Mouse (Mus musculus): Measurements from ENCODE around the gene Myh10.

Myh10 gene

DNA sequence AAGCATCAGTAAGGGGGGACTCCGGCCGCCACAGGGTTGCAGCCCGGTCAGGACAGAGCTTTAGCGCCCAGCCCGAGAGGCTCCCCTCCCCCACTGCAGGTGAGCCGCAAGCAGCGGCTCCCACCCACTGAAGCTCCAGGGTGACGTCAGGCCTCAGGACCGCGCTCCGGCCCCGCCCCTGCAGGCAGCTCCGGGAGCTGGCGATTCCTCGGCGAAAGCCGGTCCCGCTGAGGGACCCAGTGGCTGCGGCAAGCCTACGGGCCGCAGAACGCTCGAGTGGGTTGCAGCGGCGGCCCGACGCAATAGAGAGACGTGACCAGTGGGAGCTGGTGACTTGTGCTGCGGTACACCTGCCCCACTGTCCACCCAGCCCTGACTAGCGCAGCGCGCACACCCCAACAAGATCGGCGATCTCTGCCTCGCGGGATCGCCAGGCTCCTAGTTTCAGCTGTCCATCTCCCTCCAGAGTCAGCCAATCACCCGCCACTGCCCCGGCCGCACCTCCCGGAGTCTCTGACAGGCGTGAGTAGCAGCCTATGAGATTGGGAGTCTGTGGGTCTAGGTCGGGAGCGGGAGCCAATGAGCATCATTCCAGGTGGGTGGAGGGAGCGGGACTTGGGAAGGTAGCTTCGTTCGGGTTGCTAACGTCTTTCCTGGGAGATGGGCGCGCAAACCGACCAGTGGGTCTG, at the start of gene Myh10:
TSS of gene Myh10 (plus strand) at position 239 of the 689 bp plus-strand sequence.
- DNase-seq (ENCODE audit: low spot score in 2 of 2), result peak; percentile 99

DNA sequence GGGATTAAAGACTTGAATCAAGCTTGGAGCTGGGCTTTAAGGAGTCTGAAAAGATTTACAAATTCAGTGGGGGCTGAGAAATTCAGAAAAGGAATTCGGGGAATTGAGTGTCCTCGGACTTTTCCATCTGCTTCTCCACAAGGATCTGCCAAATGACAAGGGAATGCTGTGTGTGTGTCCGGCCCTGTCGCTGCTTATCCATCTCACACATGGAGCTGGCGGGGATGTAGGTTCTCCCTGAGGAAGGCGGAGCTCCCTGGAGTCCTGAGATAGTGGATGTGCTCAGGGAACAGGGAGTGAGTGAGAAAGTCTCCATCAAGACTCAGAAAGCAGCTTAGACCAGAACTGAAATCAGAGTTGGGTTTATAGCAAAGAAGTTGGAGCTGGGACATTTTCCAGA, 46.6 kb upstream of the Myh10 start:
- DNase-seq (ENCODE audit: low spot score in 2 of 2), result peak in 1 of 2 experiments; percentile 21

DNA sequence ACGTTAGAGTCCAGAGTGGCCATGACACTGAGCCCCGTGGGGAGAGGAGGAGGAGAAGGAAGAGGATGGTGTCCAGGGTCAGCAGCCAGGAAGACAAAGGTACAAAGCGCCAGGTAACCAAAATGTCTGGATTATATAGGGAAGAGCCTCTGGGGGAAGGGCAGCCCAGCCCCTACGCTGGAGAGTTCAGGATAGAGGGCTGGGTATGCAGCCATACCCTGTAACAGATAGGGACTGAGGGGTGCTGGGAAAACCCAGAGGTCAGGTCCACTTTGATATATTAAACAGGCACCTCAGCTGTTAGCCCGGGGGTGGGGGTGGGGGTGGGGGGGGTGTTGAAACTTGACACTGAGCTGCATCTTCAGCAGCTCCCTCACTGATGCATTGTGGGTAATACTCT, 43.6 kb upstream of the Myh10 start:
- no peak for DNase-seq (ENCODE audit: low spot score in 2 of 2)

DNA sequence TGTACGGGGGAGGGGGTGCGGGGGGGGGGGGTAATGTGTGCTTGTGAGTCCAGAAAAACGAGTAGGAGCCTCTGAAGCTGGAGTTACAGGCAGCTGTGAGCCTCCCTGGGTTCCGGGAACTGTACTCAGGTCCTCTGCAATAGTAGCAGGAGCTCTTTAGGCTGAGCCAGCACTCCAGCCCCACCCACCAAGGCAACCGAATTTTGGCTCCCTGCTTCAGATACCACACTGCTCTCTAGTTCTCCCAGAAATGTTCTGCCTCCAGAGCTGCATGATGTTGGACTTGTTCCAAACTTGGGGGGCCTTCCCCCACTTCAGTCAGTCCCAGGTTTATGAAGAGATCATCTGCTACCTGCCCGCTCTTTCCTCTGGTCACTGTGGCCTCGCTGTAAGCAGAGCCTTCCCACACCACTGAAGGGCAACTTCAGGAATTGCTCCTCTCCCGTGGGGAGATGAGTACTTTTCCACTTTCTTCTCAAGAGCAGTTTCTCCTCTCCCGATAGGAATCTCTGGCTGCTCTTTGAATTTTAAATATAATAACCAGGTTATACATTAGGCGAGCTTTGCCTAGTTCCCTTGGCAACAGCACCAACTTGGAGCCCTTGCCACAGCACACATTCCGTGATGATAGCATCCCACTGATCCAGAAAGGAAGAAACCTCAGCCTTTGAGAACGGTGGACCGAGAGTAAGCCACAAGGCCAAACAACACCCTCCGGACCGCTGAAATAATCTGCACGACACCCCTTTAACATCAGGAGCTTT, 42.8 kb upstream of the Myh10 start:
- no peak for DNase-seq (ENCODE audit: low spot score in 2 of 2)

DNA sequence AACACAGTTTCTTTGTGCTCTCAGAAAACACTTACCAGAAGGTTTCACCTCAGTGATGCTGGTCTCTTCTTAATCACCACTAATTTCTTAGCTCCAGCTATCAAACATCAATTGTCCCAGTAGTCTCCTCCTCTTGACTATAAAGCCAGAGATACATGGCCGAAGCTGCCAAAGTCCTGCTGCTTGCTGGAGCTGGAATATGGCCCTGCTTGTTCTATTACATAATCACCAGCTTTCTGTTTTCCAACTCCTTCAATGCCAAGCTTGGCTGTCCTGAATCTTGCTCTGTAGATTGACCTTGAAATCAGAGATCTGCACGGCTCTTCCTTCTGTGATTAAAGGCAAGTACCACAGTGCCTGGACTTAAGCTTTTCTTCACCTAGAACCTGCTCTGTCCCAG, 39.8 kb upstream of the Myh10 start:
- DNase-seq (ENCODE audit: low spot score in 2 of 2), result peak; percentile 17 to 45

DNA sequence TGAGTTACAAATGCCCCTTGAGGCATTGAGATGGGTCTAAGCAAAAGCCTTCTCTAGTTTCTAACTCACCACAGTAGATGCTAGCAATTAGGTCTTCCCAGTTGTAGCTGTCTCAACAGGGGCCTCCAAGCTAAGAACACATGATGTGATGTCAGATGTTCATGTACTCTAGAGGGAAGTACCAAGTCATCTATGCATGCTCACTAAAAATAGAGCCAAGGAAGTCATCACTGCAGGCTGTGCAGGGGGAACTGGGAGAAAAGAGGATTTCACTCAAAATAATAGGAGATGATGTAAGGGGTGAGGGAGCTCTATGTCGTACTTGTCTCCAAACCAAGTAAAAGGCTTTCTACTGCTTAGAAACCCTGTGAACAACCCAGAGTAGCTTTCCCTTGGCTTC, 35.8 kb upstream of the Myh10 start:
- peak in 1 of 2 experiments; percentile 25 for DNase-seq (ENCODE audit: low spot score in 2 of 2)

DNA sequence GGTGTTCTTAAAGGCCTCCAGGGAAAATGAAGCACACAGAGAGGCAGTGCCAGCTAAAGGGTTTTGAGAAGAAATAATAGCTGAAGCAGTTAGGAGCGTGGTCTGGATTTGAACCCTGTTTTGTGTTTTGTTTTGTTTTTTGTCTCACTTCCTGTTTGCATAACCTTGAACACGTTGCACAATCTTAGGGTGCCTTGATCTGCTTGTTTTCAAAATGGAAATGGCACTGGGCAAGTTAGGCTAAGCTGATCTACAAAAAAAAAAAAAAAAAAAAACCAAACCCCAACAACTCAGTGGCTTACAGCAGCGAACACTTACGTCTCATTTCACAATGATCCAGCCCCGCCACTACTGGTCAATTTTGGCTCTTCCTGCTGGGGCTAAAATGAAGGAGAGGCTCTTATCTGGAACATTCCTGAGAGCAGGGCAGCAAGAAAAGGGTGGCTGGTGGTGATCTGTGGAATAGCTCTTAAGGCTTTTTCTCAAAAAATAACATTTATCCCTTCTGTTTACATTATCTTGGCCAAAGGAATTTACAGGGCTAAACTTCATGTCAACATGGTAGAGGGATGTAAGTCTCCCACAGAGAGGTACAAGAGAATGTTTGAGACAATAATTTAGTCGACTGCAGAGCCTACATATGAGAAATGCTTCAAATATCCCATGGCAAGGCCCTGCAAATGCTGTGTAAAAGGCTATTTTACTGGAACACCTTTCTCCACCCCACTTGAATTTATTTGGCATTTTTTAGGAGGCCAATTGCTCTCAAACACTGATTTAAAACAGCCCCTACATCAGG, 34.3 kb upstream of the Myh10 start:
- DNase-seq (ENCODE audit: low spot score in 2 of 2), result no peak

DNA sequence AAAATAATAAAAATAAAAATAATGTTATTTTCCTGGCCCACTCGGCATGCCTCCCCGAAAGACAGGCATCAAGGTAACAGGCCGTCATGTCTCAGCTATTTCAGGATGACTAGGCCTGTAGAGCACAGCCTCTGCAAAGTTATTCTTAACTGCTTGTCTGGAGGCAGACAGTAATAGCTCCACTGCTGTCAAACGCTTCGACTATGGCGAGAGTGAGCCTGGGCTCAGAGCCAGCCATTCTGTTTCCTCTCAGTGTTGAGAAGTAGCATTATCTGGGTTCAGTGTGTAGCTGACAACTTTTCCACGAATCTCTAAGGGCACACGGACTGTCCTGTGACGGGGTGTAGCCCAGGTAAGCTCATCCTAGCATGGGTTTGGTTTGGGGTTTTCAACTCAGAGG, 33.5 kb upstream of the Myh10 start:
- DNase-seq (ENCODE audit: low spot score in 2 of 2), result peak; percentile 56 to 76

DNA sequence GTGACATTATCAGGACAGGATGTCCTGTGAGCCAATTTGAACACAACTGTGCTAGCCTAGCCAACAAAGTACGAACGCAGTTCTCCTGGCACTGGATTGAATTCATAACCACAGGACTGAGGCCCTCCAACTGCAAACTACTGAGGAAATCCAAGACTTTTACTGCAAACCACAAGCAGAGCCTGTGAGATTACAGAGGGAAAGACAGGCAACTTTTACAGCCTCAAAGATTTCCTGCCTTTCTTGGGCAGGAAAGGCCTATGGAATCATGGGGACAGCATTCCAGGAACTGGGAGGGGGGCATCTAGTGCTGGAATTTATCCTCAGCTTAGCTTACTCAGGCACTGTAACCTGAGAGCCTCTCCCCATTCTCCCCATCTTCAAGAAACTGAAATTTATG, 26.0 kb upstream of the Myh10 start:
- DNase-seq (ENCODE audit: low spot score in 2 of 2), result peak; percentile 24 to 56

DNA sequence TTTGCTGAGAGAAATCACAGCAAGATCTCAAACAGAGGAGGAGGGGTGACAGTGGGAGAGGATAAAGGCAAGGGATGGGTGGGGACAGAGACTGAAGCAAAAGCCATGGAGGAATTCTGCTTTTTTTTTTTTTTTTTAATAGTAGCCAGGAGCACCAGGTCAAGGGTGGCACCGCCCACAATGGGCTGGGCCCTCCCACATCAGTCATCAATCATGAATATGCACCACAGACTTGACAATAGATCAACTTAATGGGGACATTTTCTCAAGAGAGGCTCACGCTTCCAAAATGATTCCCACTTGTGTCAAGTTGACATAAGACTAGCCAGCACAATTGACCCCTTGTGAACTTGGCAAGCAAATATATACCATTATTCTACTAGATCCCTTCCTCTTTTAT, 25.1 kb upstream of the Myh10 start:
- DNase-seq (ENCODE audit: low spot score in 2 of 2), result no peak

DNA sequence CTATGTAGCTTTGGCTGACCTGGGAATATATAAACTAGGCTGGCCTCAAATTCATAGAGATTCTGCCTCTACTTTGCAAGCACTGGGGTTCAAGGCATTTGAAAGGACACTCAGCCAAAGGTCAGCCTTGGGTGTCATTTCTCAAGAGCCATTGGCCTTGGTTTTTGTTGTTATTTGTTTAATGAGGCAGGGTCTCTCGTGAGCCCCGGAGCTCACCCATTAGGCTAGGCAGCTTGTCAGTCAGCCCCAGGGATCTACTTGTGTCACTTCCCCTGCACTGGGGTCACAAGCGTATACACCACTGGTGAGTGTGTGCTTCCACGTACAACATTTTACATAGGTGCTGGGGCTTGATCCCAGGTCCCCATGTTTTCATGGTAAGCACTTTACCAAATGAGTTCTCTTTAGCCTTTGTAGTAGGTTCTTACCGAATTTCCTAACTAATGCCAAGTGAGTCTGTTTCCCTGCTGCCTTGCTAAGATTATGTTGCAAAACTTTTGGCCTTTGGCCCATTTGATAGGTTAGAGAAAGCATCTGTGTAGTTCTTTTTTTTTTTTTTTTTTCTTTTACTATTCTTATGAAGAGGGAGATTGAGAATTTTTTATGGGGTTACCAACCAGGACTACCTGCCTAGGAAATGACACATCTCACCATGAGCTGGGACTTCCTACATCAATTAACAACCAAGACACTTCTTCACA, 18.9 kb upstream of the Myh10 start:
- DNase-seq (ENCODE audit: low spot score in 2 of 2), result no peak

DNA sequence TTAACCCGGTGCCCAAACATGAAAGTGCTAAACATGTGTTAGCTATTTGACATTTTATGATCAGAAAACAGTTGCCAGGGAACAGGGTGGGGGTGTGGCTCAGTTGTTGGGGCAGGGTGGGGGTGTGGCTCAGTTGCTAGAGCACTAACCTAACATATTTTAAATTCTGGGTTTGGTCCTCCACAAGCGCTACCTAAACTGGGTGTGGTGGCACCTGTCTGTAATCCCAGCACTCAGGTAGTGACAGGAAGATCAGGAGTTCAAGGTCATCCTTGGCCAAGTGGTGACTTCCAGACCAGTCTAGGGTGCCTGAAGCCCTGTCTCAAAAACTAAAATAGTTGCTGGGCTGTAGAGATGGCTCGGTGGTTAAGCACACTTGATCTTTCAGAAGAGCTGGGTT, 17.3 kb upstream of the Myh10 start:
- no peak for DNase-seq (ENCODE audit: low spot score in 2 of 2)

DNA sequence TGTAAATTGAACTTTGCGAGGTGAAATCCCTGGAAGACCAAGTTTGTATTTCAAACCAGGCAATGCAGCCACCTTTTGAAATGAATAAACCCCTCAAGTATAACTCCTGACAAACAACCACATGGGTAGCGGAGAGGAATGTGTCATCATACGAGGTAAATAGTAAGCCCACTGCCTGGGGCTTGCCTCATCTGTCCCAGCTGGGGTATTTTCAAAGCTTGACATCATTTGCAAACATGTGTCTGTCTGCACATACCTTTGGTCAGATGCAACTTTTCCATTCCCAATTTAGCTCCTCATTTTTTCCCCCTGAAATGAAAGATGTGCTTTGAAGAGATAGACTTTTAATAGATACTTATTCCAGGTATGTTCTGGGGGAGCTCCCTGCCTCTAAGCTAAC, 16.7 kb upstream of the Myh10 start:
- no peak for DNase-seq (ENCODE audit: low spot score in 2 of 2)

DNA sequence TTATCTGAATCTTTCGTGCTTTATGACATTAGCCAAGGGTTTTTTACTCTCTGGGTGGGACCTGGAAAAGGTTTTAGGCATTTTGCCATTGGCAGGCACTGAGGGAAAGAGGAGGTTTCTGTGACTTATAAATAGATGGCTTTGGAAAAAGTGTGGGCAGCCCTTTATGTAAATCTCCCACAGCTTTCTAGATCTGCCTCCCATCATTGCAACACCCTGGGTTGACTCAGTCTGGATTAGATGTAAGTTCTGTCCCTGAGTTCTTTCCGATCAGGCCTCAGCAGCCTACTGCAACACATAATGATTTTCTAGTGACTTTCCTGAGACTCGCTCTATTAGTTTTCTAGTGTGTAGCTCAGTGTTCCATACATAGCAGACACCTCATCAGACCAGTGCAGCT, 16.1 kb upstream of the Myh10 start:
- no peak for DNase-seq (ENCODE audit: low spot score in 2 of 2)

DNA sequence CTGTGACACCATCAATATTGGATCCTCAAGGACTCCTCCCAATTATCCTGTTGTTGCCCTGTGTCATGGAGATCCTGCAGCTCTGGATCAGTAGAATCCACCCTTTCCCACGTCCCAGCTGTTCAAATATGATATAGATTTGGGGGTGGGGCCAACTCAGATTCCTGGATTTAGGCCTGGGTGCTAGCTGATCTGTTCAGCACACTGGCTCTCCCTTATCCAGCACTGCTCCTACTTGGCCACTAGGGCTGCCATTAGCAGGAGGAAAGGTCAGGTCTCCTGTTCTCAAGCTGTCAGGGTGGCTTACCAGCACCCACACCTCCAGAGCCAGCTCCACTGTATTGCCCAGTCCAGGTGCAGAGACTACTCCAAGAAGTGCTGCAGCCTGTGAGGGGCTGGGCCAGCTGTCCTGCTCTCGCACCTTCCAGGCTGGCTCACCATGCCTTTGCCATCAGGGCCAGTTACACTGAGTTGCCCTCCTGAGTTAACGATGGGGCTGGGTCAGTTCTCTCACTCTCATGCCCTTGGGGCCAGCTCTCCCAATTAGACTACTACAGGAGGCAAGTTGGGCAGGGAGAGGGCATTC, 10.0 kb upstream of the Myh10 start:
- no peak for DNase-seq (ENCODE audit: low spot score in 2 of 2)

DNA sequence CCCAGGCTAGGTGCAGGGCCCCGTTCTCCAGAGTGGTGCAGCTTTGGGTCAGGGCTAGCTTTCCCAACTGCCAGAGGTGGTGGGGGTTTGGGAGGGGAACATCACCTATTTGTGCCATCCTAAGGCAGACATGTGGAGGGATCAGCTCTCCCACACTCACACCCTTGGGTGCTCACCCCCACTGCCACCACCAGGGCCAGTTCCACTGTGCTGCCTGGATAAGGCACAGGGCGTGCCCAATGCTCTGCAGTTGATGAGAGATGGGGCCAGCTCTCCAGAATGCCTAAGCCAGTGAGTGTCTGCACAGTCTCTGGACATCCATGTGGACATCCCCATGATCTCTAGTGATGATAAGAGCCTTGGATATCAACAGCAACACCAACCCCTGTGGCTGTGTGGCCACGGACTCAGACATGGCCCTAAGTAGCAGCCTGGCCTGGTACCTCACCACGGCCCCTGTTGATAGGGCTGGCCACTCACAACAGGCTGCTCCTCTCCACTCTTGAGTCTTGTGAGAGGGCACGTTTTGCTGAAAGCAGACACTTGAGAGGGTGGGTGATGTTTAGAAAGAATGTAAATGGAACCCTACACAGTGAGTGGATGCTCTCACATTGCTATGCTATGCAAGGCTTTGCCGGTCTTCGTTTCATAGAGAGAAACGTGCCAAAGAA, 9.1 kb upstream of the Myh10 start:
- DNase-seq (ENCODE audit: low spot score in 2 of 2), result no peak

DNA sequence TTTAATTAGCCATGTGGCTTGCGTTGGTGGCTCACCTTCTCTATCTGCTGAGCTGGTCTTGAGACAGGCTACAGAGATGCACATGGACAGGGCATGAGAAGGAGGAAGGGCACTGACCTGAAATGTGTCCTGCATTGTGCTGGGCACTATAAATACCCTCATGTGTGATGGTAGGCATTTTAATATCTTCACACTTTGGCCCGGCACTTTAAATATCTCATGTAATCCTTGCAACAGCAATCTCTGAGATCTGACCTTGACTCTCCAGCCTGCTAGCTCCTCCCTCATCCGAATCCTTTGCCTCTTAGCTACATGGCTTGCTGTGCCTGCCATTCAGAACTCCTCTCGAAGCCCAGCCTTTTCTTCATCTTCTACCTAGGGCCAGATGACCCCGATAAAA, 5.4 kb upstream of the Myh10 start:
- no peak for DNase-seq (ENCODE audit: low spot score in 2 of 2)

DNA sequence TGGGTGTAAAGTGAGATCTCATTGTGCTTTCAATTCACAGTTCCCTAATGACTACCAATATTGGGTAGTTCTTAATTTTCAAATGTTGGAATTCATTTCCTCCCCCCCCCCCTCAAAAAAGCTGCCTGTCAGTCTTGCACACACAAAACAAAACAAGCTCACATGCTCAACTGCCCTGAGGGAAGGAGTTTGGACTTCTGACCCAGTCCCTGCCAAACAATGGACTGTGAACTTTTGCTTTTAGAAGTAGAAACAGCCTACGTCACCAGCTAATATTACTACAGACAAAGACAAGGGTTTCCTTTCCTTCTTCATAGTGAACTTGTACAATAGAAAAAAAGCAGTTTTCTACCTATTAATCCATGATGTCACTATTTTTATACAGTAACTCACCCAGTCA, 2.1 kb upstream of the Myh10 start:
- DNase-seq (ENCODE audit: low spot score in 2 of 2), result peak in 1 of 2 experiments; percentile 13

DNA sequence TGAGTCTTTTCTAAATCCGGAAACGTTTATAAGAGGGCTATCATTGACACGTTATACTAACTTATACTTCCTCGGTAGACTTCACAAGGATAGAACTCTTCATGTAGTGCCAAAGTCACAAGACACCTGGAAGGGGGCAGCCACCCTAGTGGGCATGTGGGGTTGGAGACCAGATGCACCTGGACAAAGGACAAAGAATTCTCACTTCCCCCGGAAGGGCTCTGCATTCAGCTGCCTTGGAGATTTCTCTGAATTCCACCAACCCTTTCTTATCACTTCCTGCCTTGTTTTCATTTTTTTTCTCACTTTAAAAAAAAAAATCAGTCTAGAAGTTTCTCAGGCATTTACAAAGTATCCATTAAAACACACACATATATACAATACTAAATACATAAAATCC, 894 bp upstream of the Myh10 start:
- no peak for DNase-seq (ENCODE audit: low spot score in 2 of 2)

DNA sequence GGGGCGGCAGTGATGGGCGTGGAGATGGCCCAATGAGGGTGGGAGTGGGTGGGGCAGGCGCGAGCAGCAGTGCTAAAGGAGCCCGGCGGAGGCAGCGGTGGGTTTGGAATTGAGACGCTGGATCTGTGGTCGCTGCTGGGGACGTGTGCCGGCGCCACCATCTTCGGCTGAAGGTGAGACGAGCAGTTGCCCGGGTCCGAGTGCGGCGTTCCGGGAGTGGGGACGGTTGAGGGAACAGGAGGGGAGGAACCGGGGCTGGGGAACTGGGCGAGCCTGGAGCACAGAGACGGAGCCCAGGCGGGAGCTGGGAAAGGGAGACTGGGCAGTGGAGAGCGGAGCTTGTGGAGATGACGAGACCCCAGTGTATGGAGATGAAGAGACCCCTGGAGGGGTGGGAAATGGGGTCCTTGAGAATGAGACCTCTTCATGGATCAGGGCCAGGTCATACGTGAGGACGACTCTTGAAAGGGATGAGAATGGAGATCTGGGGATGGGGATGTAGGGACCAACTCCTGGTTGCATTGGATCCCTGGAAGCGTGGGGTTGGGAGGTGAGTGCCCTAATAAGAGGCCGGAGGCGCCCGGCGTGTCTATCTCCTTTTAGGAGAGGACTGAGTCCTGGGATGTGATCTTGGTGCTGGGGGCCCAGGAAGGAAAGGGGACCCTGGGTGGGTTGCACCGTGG, 792 bp downstream of the Myh10 start:
- DNase-seq (ENCODE audit: low spot score in 2 of 2), result peak in 1 of 2 experiments; percentile 49

All from heart, adult 9 months (tissue).